ENCODE assay signal across 8 mouse cellular contexts in genomic region chr1:38628901-38629585, GRCm38 (mm10). TPM values are rescaled to one million over a fixed set of nuclear protein-coding genes. Genes with fewer than 3 reads are reported as not detected.
DNase-seq lines count a peak whose midpoint lies in the region; ATAC-seq lines count a peak whose summit lies in the region.

No protein-coding gene starts in this region.

- H3K9ac ChIP-seq in kidney, embryonic 16.5 days (replicated peaks; ENCODE audit: low read length), result 0 out of 2 replicates have a peak overlapping the region, but pooled peaks have one; percentile 17
- peak overlapping the region; percentile 43 for H3K9ac ChIP-seq in forebrain, embryonic 11.5 days (ENCODE audit: low read length)
- H3K9ac ChIP-seq in midbrain, embryonic 15.5 days, result no peak overlapping the region

- no peak overlapping the region for H3K4me3 ChIP-seq in kidney, embryonic 16.5 days (ENCODE audit: low read length)
- no peak overlapping the region for H3K4me3 ChIP-seq in forebrain, embryonic 11.5 days (ENCODE audit: low read depth, low read length)
- no peak overlapping the region for H3K4me3 ChIP-seq in midbrain, embryonic 15.5 days

- peak overlapping the region; percentile 80 for H3K27ac ChIP-seq in kidney, embryonic 16.5 days (ENCODE audit: low read length)
- 0 out of 2 replicates have a peak overlapping the region, but pooled peaks have one; percentile 12 for H3K27ac ChIP-seq in forebrain, embryonic 11.5 days (ENCODE audit: low read depth, low read length)
- H3K27ac ChIP-seq in midbrain, embryonic 15.5 days, result peak overlapping the region; percentile 96

- H3K27me3 ChIP-seq in kidney, embryonic 16.5 days (ENCODE audit: insufficient read depth, low read length), result peaks cover 4% of the 10 kb centered on the region; the same call in 1 of the 2 replicates
- H3K27me3 ChIP-seq in forebrain, embryonic 11.5 days (ENCODE audit: control insufficient read depth, insufficient read depth, low read length), result peaks cover 2% of the 10 kb centered on the region; the same call in 1 of the 2 replicates
- no peaks in the 10 kb centered on the region for H3K27me3 ChIP-seq in midbrain, embryonic 15.5 days (replicated peaks)

- no peak for DNase-seq in kidney, adult 18-20 months
- DNase-seq in forebrain, embryonic 11.5 days (ENCODE audit: low spot score), result peak; percentile 60
- peak; percentile 36 for DNase-seq in kidney, postnatal 14 days
- no peak for DNase-seq in spleen, adult 12 weeks (ENCODE audit: low spot score)
- no peak for DNase-seq in layer of hippocampus, adult 9-10 months (ENCODE audit: low spot score)

- WGBS in kidney, embryonic 16.5 days, result 37% methylated on average over 11 of the region's 11 CpGs
- 25% methylated on average over 11 of the region's 11 CpGs for WGBS in forebrain, embryonic 11.5 days
- WGBS in midbrain, embryonic 15.5 days, result 21% methylated on average over 11 of the region's 11 CpGs

- no peaks in the 10 kb centered on the region for H3K9me3 ChIP-seq in kidney, embryonic 16.5 days (ENCODE audit: low read length)
- H3K9me3 ChIP-seq in forebrain, embryonic 11.5 days (ENCODE audit: control insufficient read depth, low read length), result no peaks in the 10 kb centered on the region
- H3K9me3 ChIP-seq in midbrain, embryonic 15.5 days, result no peaks in the 10 kb centered on the region

- H3K36me3 ChIP-seq in kidney, embryonic 16.5 days (ENCODE audit: insufficient read depth, low read length), result no peaks in the 10 kb centered on the region
- no peaks in the 10 kb centered on the region for H3K36me3 ChIP-seq in forebrain, embryonic 11.5 days (ENCODE audit: control insufficient read depth, insufficient read depth, low read length)
- H3K36me3 ChIP-seq in midbrain, embryonic 15.5 days (replicated peaks), result no peaks in the 10 kb centered on the region

- no peak overlapping the region for H3K4me2 ChIP-seq in kidney, embryonic 16.5 days (replicated peaks; ENCODE audit: low read depth, low read length)
- no peak overlapping the region for H3K4me2 ChIP-seq in forebrain, embryonic 11.5 days (ENCODE audit: low read depth, low read length, severe bottlenecking)
- H3K4me2 ChIP-seq in midbrain, embryonic 15.5 days, result no peak overlapping the region

- peaks cover 28% of the 10 kb centered on the region for H3K4me1 ChIP-seq in kidney, embryonic 16.5 days (ENCODE audit: insufficient read depth, low read length)
- H3K4me1 ChIP-seq in forebrain, embryonic 11.5 days (replicated peaks; ENCODE audit: control insufficient read depth, insufficient read depth, low read length), result peaks cover 19% of the 10 kb centered on the region; the same call in 1 of the 2 replicates
- H3K4me1 ChIP-seq in midbrain, embryonic 15.5 days, result peaks cover 50% of the 10 kb centered on the region

- ATAC-seq in kidney, embryonic 16.5 days (ENCODE audit: low FRiP score, low TSS enrichment), result no peak
- ATAC-seq in forebrain, embryonic 11.5 days (replicated peaks; ENCODE audit: low FRiP score), result no peak
- ATAC-seq in midbrain, embryonic 15.5 days (replicated peaks), result no peak
- ATAC-seq in megakaryocyte-erythroid progenitor cell, adult 5-6 weeks (replicated peaks; ENCODE audit: low FRiP score, low TSS enrichment, poor library complexity, severe bottlenecking), result no peak

RNA-seq across cellular contexts. Expression of gene Aff3, which starts 35.7 kb away (rescaled TPM):
- polyA plus RNA-seq in kidney, embryonic 16.5 days (2015; fragmentation: Nextera tagmentation; extraction: Ambion mirVana), result 4.0 and 4.4 TPM in 2 replicates
- polyA plus RNA-seq in forebrain, embryonic 11.5 days (2014; fragmentation: Nextera tagmentation; extraction: Ambion mirVana), result 20.9 and 22.8 TPM in 2 replicates
- 38.0 and 38.1 TPM in 2 replicates for polyA plus RNA-seq in midbrain, embryonic 15.5 days (2015; fragmentation: Nextera tagmentation; extraction: Ambion mirVana)
- total RNA-seq in megakaryocyte-erythroid progenitor cell, adult 5-6 weeks (2014; fragmentation: Nextera tagmentation), result 34.5 and 39.3 TPM in 2 replicates
- total RNA-seq in megakaryocyte-erythroid progenitor cell, adult 5-6 weeks (2017), result 14.2 and 65.8 TPM in 2 replicates

Comparison
In these comparisons a context has a peak if more than half of its experiments do, and no peak if none do; other contexts are left out.
1. DNase-seq: peak in forebrain, embryonic 11.5 days (single experiment) and kidney, postnatal 14 days (single experiment); none in kidney, adult 18-20 months (single experiment), spleen, adult 12 weeks (single experiment) and layer of hippocampus, adult 9-10 months (single experiment).
2. H3K27ac ChIP-seq: peak in every context shown above with its lines; median percentile 96 in midbrain, embryonic 15.5 days; 80 in kidney, embryonic 16.5 days; 12 in forebrain, embryonic 11.5 days.